Mouse (Mus musculus) heart, embryonic 10.5 days (tissue): ENCODE data around the gene Tor1b. TPM values are rescaled to one million over a fixed set of nuclear protein-coding genes. Genes with fewer than 3 reads are reported as not detected.
"Not testable (repeated sequence)": the region's sequence is repeated elsewhere in the genome, so short reads cannot be mapped to it uniquely, and the experiment has no call there.

Experiments
- DNase-seq: peaks from one replicate; pipeline ENCODE4 v3.0.0-alpha.2; 2017; ENCODE audit warnings: low spot score
- H3K27ac ChIP-seq: fragments of 300-500 bp; sonication (generic); 2 replicates; pipeline ENCODE4 v1.5.1; 2016; ENCODE audit warnings: mild to moderate bottlenecking
- H3K27me3 ChIP-seq: fragments of 300-500 bp; sonication (generic); 2 replicates; pipeline ENCODE4 v1.6.1; 2016; ENCODE audit warnings: mild to moderate bottlenecking; ENCODE audit not compliant: poor library complexity, insufficient read depth, severe bottlenecking
- H3K36me3 ChIP-seq: fragments of 300-500 bp; sonication (generic); 2 replicates; pipeline ENCODE4 v1.6.1; 2016; ENCODE audit warnings: mild to moderate bottlenecking, moderate library complexity
- H3K4me1 ChIP-seq: fragments of 300-500 bp; sonication (generic); 2 replicates; pipeline ENCODE4 v1.6.1; 2016; ENCODE audit warnings: mild to moderate bottlenecking
- H3K4me3 ChIP-seq: fragments of 300-500 bp; sonication (generic); 2 replicates; pipeline ENCODE4 v1.5.1; 2016; ENCODE audit warnings: mild to moderate bottlenecking, moderate library complexity
- H3K9me3 ChIP-seq: fragments of 300-500 bp; sonication (generic); 2 replicates; pipeline ENCODE4 v1.6.1; 2016; ENCODE audit warnings: mild to moderate bottlenecking, moderate library complexity
- WGBS: fragments of 180-500 bp; shearing (Covaris S2); methylation state at CpG from one replicate; pipeline ENCODE4 v1.1.7; 2016; 5-methylcytosine and 5-hydroxymethylcytosine counted together
- polyA plus RNA-seq: library from polyadenylated mRNA; unstranded; fragments of >200 nt; fragmentation: Nextera tagmentation; extraction: Ambion mirVana; gene quantifications from 2 replicates; pipeline ENCODE4 v1.2.1, GENCODE M21; 2016

Tor1b gene
- polyA plus RNA-seq, 1 experiment from 2014 or later, result 25.4 TPM

DNA sequence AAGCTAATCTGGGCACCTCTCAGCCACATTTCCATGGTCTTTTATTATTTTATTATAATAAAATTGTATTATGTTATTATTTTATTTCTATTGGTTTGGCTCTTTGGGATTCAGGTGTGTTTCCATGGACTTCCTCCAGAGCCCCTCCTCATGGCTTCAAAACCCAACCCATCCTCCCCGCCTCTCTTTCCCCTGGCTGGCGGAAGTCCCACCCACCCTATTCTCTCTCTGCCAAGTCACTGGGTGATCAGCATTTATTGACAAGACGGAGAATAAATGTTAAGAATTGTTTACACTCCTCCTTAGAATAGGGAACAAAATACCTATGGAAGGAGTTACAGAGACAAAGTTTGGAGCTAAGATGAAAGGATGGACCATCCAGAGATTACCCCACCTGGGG, 16.0 kb upstream of the Tor1b start:
- no peak overlapping the region for H3K27ac ChIP-seq
- peaks cover 4% of the 10 kb centered on the region; the same call in 1 of the 2 replicates for H3K27me3 ChIP-seq
- no peaks in the 10 kb centered on the region for H3K4me1 ChIP-seq
- H3K9me3 ChIP-seq, result no peaks in the 10 kb centered on the region
- WGBS, result 75% methylated on average over 3 of the region's 3 CpGs
- no peak overlapping the region for H3K4me3 ChIP-seq
- no peak for DNase-seq
- H3K36me3 ChIP-seq, result no peaks in the 10 kb centered on the region

DNA sequence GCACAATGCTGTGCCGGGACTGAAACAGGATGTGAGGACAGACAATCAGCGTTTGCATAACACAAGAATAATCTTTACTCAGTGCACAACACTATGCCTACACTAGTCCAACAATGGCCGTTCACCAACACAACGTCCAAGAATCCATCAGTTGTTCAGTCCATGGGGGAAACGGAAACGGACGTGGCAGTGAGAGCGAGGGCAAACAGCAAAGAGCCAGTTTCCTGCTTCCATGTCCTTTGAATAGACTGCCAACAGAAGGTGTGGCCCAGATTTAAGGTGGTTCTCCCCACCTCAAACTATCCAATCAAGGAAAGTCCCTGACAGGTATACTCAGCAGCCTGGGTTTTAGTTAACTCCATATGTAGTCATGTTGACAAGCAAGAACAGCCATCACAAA, 15.0 kb upstream of the Tor1b start:
- H3K4me1 ChIP-seq, result no peaks in the 10 kb centered on the region
- no peak for DNase-seq
- H3K4me3 ChIP-seq, result no peak overlapping the region
- H3K27ac ChIP-seq, result no peak overlapping the region
- H3K36me3 ChIP-seq, result no peaks in the 10 kb centered on the region
- H3K27me3 ChIP-seq, result peaks cover 4% of the 10 kb centered on the region; the same call in 1 of the 2 replicates
- 74% methylated on average over 8 of the region's 8 CpGs for WGBS
- no peaks in the 10 kb centered on the region for H3K9me3 ChIP-seq

DNA sequence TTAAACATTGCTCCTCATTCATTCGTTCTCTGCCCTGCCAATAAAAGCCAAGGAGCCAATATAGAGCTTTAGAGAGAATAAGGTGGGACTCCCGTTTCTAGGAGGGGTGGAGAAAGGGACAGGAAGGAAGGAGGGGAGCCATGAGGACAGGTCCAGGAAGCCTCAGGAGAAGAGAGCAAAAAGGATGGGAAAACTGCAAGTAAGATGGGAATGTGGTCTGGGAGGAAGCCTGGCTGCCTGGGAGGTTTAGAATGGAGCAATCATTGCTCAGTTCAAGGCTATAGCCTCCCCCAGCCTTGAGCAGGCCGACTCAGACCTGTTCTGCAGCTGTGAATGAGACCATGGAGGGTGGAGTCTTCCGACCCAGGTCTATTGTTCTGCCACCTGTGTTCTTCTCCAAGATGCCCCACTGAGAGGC, 14.2 kb upstream of the Tor1b start:
- no peak overlapping the region for H3K27ac ChIP-seq
- no peak for DNase-seq
- H3K9me3 ChIP-seq, result no peaks in the 10 kb centered on the region
- H3K36me3 ChIP-seq, result no peaks in the 10 kb centered on the region
- H3K4me3 ChIP-seq, result no peak overlapping the region
- 48% methylated on average over 4 of the region's 4 CpGs for WGBS
- H3K4me1 ChIP-seq, result no peaks in the 10 kb centered on the region
- H3K27me3 ChIP-seq, result peaks cover 4% of the 10 kb centered on the region; the same call in 1 of the 2 replicates

GRCm38 (mm10) chr2:30941586-30941985, 11.2 kb upstream of the Tor1b start:
- H3K27ac ChIP-seq, result no peak overlapping the region
- DNase-seq, result no peak
- no peaks in the 10 kb centered on the region for H3K36me3 ChIP-seq
- 90% methylated on average over 5 of the region's 5 CpGs for WGBS
- no peaks in the 10 kb centered on the region for H3K4me1 ChIP-seq
- H3K4me3 ChIP-seq, result no peak overlapping the region
- no peaks in the 10 kb centered on the region for H3K9me3 ChIP-seq
- H3K27me3 ChIP-seq, result no peaks in the 10 kb centered on the region

- not testable (repeated sequence) for DNase-seq, H3K27ac ChIP-seq
- 47% methylated on average over 7 of the region's 7 CpGs for WGBS
These were observed 10.6 kb upstream of the Tor1b start for GRCm38 (mm10) chr2:30942116-30942515.

GRCm38 (mm10) chr2:30942603-30943011, 10.2 kb upstream of the Tor1b start:
- H3K4me3 ChIP-seq, result peak overlapping the region; percentile 43
- H3K27me3 ChIP-seq, result no peaks in the 10 kb centered on the region
- WGBS, result 30% methylated on average over 16 of the region's 16 CpGs
- H3K27ac ChIP-seq, result 0 out of 2 replicates have a peak overlapping the region, but pooled peaks have one; percentile 37
- no peaks in the 10 kb centered on the region for H3K9me3 ChIP-seq
- H3K4me1 ChIP-seq, result no peaks in the 10 kb centered on the region
- H3K36me3 ChIP-seq, result no peaks in the 10 kb centered on the region
- DNase-seq, result peak; percentile 90

More at GRCm38 (mm10) chr2:30942116-30942515, 10.6 kb upstream of the Tor1b start:
- H3K4me3 ChIP-seq, H3K4me1 ChIP-seq, H3K27me3 ChIP-seq, H3K36me3 ChIP-seq, H3K9me3 ChIP-seq: not testable (repeated sequence)

DNA sequence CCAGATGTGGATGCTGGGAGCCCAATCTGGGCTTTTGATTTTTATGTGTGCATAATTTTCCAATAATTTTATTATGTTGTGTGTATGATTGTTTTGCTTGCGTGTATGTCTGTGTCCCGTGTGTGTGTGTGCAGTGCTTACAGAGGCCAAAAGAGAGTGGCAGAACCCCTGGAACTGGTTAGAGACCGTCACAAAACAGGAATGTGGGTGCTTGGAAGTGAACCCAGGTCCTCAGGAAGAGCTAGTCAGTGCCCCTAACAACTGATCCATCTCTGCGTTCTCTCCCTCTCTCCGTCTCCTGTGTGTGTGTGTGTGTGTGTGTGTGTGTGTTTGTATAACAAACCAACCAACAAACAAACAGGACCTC, 319 bp upstream of the Tor1b start:
- no peak for DNase-seq
- no peaks in the 10 kb centered on the region for H3K27me3 ChIP-seq
- no peaks in the 10 kb centered on the region for H3K9me3 ChIP-seq
- WGBS, result 33% methylated on average over 5 of the region's 5 CpGs
- peak overlapping the region; percentile 96 for H3K4me3 ChIP-seq
- H3K27ac ChIP-seq, result peak overlapping the region; percentile 95
- peaks cover 30% of the 10 kb centered on the region for H3K36me3 ChIP-seq
- peaks cover 33% of the 10 kb centered on the region for H3K4me1 ChIP-seq

DNA sequence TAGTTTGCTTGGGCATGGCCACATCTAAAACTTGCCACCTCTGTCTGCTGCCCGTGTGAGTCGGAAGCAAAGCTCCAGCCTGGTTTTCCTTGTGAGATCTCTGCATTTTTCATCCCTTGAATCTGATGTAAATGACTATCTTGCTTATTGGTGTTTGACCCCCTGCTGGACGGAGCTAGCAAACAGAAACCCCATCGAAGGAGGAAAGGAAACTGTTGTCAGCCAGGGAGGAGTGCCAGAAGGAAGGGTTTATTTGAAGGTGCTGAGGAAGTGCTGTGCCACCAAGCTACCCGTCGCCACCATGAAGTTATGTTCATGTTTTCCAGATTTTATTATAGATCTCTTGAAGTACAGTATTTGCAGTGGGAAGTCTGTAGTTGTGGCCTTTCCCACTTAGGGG, 2.0 kb downstream of the Tor1b start:
- H3K4me3 ChIP-seq, result peak overlapping the region; percentile 96
- WGBS, result 67% methylated on average over 6 of the region's 6 CpGs

DNA sequence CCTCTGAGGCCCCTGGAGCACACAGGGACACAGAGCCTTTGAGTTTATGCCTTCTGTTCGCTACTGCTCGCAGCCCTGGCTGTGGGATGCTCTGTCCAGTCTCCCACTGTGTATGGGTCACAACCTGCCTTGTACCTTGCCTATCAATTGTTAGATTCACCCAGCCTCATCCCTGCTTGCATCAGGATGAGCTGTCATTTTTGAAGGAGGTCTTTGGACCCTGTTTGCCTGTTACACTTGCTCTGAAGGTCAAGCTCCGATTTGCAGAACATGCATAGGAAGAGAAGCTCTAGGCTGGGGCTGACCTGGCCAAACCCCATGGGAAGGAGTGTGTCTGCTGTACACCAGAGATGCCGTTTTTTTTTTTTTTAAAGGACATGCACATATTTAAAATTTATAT, 4.8 kb downstream of the Tor1b start:
- 85% methylated on average over 4 of the region's 4 CpGs for WGBS
- no peak overlapping the region for H3K27ac ChIP-seq
- DNase-seq, result no peak
- peaks cover 81% of the 10 kb centered on the region for H3K36me3 ChIP-seq
- no peak overlapping the region for H3K4me3 ChIP-seq
- H3K27me3 ChIP-seq, result no peaks in the 10 kb centered on the region
- H3K9me3 ChIP-seq, result no peaks in the 10 kb centered on the region
- H3K4me1 ChIP-seq, result peaks cover 30% of the 10 kb centered on the region

More for the DNA sequence above, 2.0 kb downstream of the Tor1b start:
- Histone ChIP-seq H3K4me1 (peaks cover 33% of the 10 kb centered on the region), H3K27me3 (no peaks in the 10 kb centered on the region), H3K9me3 (no peaks in the 10 kb centered on the region), H3K36me3 (peaks cover 54% of the 10 kb centered on the region), H3K27ac (no peak overlapping the region)
- no peak for DNase-seq

DNA sequence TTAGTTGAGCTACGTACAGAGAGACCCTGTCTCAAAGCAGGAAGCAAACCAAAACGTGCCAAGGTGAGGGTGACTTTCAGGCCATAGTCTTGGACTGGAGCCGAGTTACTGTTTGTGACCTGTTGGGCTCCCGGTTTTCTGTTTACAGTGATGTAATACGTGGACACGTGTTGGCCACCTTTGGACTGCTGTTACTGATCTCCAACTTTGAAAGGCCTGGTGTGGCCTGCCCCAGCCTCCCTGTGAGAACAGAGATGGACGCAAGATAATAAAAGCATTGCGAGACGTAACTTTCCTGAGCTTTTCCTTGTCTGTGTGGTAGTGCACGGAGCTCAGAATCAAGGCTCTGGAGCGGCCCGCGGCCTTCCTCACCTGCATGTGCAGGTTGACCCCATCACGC, 6.0 kb downstream of the Tor1b start:
- Histone ChIP-seq H3K27me3 (no peaks in the 10 kb centered on the region), H3K4me3 (no peak overlapping the region), H3K27ac (no peak overlapping the region), H3K4me1 (peaks cover 26% of the 10 kb centered on the region), H3K36me3 (peaks cover 93% of the 10 kb centered on the region), H3K9me3 (no peaks in the 10 kb centered on the region)
- DNase-seq, result no peak
- WGBS, result 89% methylated on average over 14 of the region's 14 CpGs

DNA sequence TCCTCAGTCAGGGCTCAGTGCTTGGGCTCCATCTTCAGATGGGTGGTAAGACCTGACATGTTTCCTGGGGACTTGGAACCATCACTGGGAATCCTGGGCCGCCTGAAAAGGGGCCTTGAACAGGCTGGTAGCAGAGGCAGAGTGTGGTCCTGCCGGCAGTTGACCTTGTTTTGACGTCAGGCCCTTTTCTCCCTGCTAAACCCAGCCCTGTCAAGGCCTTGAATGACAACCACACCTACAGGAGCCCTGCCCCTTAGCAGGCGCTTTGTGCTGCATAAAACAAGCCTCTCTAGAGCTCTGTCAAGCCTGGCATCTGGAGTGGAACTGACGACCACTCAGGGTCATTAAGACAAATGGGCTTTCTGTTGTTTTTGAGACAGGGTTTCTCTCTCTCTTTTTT, 7.1 kb downstream of the Tor1b start:
- 51% methylated on average over 5 of the region's 5 CpGs for WGBS
- peaks cover 100% of the 10 kb centered on the region for H3K36me3 ChIP-seq
- H3K9me3 ChIP-seq, result no peaks in the 10 kb centered on the region
- H3K4me1 ChIP-seq, result peaks cover 23% of the 10 kb centered on the region
- H3K27ac ChIP-seq, result no peak overlapping the region
- DNase-seq, result no peak
- no peak overlapping the region for H3K4me3 ChIP-seq
- H3K27me3 ChIP-seq, result no peaks in the 10 kb centered on the region

- Histone ChIP-seq H3K9me3 (no peaks in the 10 kb centered on the region), H3K27ac (no peak overlapping the region), H3K4me1 (peaks cover 40% of the 10 kb centered on the region), H3K36me3 (peaks cover 88% of the 10 kb centered on the region), H3K4me3 (no peak overlapping the region), H3K27me3 (no peaks in the 10 kb centered on the region)
- DNase-seq, result no peak
- WGBS, result 70% methylated on average over 11 of the region's 11 CpGs
These were observed 10.0 kb downstream of the Tor1b start for GRCm38 (mm10) chr2:30962570-30963254.

DNA sequence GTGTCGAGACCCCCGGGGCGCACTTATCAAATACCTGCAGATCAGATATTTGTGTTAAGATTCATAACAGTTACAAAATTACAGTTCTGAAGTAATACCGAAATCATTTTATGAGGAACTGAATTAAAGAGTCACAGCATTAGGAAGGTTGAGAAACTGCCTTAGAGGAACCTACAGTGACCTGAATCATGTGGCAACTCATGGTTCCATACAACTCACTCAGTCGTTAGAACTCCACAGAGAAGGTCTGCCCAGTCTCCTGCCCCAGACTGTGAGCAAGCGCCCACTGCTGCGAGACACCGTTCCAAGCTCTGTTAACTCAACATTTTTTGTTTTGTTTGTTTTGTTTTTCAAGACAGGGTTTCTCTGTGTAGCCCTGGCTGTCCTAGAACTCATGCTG, 12.9 kb downstream of the Tor1b start:
- no peak for DNase-seq
- H3K27me3 ChIP-seq, result no peaks in the 10 kb centered on the region
- H3K9me3 ChIP-seq, result no peaks in the 10 kb centered on the region
- WGBS, result 94% methylated on average over 8 of the region's 8 CpGs
- no peak overlapping the region for H3K4me3 ChIP-seq
- peaks cover 62% of the 10 kb centered on the region for H3K36me3 ChIP-seq
- H3K27ac ChIP-seq, result no peak overlapping the region
- H3K4me1 ChIP-seq, result peaks cover 40% of the 10 kb centered on the region

DNA sequence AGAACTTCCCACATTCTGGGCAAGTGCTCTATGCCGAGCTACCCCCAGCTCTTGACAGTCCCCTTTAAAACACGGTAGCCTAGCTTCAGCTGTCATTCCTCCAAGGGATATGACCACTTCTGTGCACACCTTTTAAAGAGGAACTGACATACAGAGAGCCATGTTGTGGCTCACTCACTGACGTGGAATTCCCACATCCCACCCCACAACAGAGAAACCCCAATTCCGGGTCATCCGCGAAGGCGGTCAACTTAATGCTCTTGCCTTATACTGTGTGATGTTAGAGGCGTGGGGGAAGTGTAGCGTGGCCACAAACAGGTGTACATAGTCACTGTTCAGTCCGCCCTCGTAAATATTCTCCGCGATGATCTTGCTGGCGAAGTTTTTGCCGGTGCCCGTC, 14.1 kb downstream of the Tor1b start:
- no peak for DNase-seq
- H3K36me3 ChIP-seq, result peaks cover 55% of the 10 kb centered on the region
- WGBS, result 25% methylated on average over 16 of the region's 16 CpGs

More for the DNA sequence above, 14.1 kb downstream of the Tor1b start:
- Histone ChIP-seq H3K27ac (peak overlapping the region; percentile 89), H3K4me1 (peaks cover 40% of the 10 kb centered on the region), H3K27me3 (no peaks in the 10 kb centered on the region), H3K9me3 (no peaks in the 10 kb centered on the region), H3K4me3 (peak overlapping the region; percentile 83)
